Mouse (Mus musculus) brain, adult 10 weeks (tissue): Measurements from ENCODE around the gene 2510002D24Rik. TPM values are rescaled to one million over a fixed set of nuclear protein-coding genes. Genes with fewer than 3 reads are reported as not detected.

Experiments
- polyA plus RNA-seq: library from polyadenylated mRNA; stranded (reverse); fragments of 350-450 nt; fragmentation: Illumina TruSeq; extraction: RNeasy Lipid Tissue Mini Kit (QIAGEN cat#74804); gene quantifications from one replicate; pipeline ENCODE4 v1.2.3, GENCODE M21; 2015; ENCODE audit warnings: low read depth, low replicate concordance

Gene 2510002D24Rik
- polyA plus RNA-seq = 38.8 TPM

DNA sequence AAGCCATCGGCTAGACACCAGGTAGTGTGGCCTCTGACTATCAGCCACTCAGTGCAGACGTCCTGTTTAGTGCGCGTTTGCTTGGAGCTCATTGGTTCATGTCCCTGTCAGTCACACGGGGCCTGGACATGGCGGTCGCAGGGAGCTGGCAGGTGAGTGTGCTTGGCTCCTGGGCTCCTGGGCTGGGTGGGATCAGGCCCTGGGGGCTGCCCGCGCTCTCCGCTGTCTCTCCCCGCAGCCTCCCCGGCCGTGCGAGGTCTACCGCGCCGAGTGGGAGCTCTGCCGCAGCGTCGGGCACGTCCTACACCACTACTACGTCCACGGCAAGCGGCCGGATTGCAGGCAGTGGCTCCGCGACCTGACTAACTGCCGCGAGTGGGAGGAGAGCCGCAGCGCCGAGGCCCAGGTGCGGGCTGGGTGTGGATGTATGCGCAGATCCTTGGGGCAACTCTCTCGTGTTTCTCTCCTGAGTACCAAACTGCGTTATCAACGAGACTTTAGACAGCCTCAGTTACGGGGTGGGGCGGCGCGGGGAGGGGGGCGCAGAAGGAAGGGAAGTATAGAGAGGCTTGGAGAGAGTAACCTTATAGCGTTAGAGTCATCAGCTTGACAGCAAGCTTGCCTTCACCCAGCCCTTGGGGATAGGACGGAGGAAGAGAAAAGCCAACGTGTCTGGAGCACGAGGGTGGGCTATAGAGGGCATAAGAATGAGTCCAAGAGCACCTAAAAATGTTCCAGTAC, at the start of gene 2510002D24Rik, which contains the start of gene Gm28539:
Gene 2510002D24Rik, plus strand, starts transcription at position 111 of the 741 bp plus-strand sequence.
Gene Gm28539, plus strand, starts transcription at position 117 of the 741 bp plus-strand sequence.

DNA sequence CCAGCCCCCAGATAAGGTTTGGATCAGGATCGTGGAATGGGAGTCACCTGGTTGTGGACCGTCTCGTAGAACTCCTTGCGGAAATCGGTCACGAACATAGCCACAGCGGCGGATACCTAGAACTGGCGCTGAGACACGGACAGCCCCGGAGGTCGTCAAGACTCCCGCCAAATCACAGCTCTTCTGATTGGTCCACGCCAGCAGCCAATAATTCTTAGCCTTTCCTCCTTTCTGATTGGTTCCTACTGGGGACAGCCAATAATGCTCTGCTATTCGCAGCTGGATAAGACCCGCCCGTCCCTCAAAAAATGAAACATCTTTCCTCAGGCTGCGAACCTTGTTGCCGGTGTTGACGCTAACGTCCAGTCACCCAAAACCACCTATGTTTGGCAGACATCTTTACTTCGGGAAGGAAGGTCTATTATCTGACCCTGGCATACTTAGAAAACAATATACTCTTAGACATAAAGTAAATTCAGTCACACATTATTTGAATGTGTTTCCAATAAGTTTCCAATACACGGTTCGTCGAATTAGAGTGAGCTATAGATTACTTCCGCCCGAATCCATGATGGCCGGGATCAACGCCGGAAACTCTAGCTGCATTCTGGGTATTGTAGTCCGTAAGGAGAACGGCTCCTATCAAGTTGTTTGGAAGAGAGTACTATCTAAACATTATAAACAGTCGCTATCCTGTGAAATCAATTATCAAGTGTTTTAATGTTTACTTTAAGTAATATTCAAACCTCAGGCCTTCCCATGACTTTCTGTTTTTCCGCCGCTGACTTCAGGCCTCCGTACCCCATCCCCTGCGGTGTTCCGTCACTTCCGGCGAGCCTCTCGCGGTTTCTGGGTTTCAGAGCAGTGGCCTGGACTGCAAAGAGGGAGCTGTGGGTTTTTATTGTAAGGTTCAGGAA, 24.7 kb upstream of the 2510002D24Rik start, which contains the start of the genes Ufd1 and Cdc45:
Gene Ufd1, plus strand, starts transcription at position 312 of the 917 bp plus-strand sequence.
Gene Cdc45, minus strand, starts transcription at position 520 of the 917 bp plus-strand sequence.

DNA sequence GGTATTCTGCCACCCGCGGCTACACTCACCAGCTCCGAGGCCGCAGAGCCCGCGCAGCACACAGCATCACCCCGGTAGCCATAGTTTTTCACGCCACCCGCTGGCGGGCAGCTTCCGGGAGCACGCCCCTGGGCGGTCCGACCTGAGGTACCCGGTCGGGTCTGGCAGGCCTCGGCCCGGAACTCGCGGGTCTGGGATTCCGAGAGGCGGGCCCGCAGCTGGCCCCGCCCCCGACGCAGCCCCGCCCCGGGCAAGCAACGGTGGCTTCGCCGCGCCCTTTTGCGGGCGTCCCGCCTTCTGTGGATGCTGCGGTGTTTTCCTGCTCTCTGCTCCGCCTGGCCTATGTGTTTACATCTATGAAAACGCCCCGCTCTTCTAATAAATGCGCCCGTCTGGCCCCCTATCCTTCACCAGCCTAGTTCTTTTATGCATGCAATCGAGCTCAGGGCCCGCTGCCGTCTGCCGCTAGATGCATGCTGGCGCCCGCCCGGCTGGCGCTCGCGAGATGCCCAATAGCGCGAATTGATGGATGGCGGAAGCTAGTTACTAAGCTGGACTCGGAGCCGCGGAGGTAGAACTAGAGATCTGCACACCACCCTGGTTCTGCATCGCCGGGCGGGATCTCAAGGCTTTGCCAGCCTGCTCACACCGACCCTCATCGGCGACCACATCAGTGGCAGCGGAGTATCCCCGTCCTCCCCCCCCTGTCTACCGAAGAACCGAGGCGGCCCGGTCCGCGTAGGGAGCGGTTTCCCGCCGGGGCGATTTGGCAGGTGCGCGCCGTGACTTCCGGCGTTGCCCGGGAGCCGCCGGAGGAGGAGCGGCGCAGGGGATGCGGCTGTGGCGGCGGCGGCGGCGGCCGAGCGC, 40.3 kb downstream of the 2510002D24Rik start, which contains the start of the genes Mrpl40 and Hira:
Gene Mrpl40, minus strand, starts transcription at position 421 of the 867 bp plus-strand sequence.
Gene Hira, plus strand, starts transcription at position 596 of the 867 bp plus-strand sequence.

Other genes with a start within 250 kb of the 2510002D24Rik start
- gene Tbx1, start 245.9 kb upstream of the 2510002D24Rik start, polyA plus RNA-seq = 0.94 TPM
- gene Gp1bb, start 214.2 kb upstream of the 2510002D24Rik start, polyA plus RNA-seq = 1.4 TPM
- gene Gm49601, start 210.2 kb upstream of the 2510002D24Rik start, polyA plus RNA-seq = 124 TPM
- 889 TPM for gene Sept5, start 206.6 kb upstream of the 2510002D24Rik start, polyA plus RNA-seq
- gene Cldn5, start 59.7 kb upstream of the 2510002D24Rik start, polyA plus RNA-seq = 70.2 TPM
- gene Ufd1, start 24.8 kb upstream of the 2510002D24Rik start, polyA plus RNA-seq = 117 TPM
- 3.0 TPM for gene Cdc45, start 24.6 kb upstream of the 2510002D24Rik start, polyA plus RNA-seq
- gene Gm28539, start within 50 bp of the 2510002D24Rik start, polyA plus RNA-seq = not detected
- gene Mrpl40, start 40.3 kb downstream of the 2510002D24Rik start, polyA plus RNA-seq = 79.8 TPM
- 66.6 TPM for gene Hira, start 40.5 kb downstream of the 2510002D24Rik start, polyA plus RNA-seq